Mouse (Mus musculus) stomach, postnatal 0 days (tissue): ENCODE measurements around the gene 9530068E07Rik.

Source experiments
- CTCF ChIP-seq: IDR thresholded peaks from 2 replicates; pipeline ENCODE4 v1.5.1; 2016; ENCODE audit warnings: antibody characterized with exemption, low read depth, mild to moderate bottlenecking, moderate library complexity
- EP300 ChIP-seq: optimal IDR thresholded peaks from 2 replicates; pipeline ENCODE3; 2016; ENCODE audit warnings: antibody characterized with exemption

DNA sequence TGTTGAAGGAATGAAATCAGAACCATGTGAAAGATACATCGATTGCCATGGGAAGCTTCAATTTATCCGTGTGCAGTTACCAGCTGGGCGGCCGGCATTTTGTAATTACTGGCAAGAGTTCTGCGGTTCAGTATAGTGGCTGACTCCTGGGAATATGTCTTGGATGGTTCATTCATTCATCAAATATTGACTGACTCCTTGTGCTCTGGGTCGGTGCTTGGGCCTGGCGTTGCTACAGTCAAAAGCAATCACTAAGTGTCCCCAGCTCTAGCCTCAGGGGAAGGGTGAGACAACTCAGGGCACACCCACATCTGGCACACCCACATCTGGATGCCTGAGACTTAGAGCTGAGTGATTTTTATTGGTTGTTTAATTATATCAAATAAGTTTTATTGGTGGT lies 22.4 kb upstream of the 9530068E07Rik start:
- TF ChIP-seq EP300: no peak
- no peak for TF ChIP-seq CTCF
